Mouse (Mus musculus) intestine, embryonic 14.5 days (tissue): ENCODE data around the gene Dlat. TPM values are rescaled to one million over a fixed set of nuclear protein-coding genes. Genes with fewer than 3 reads are reported as not detected.
A peak's percentile ranks its signal among the peaks of the same experiment; 100 is the strongest.
"Not testable (repeated sequence)": the region's sequence is repeated elsewhere in the genome, so short reads cannot be mapped to it uniquely, and the experiment has no call there.

ENCODE experiments used
- ATAC-seq: fragments of 200-750 bp; cut with Nextera tagmentation; replicated peaks from 2 replicates; pipeline ENCODE4 v1.8.0; 2017; ENCODE audit warnings: low read depth, moderate number of reproducible peaks, moderate TSS enrichment, moderate library complexity; ENCODE audit not compliant: low FRiP score, low TSS enrichment
- DNase-seq: peaks from one replicate; pipeline ENCODE4 v3.0.0-alpha.2; 2018; ENCODE audit warnings: low spot score
- H3K27ac ChIP-seq: fragments of 300-500 bp; sonication (generic); 2 replicates; pipeline ENCODE4 v1.5.1; 2014; ENCODE audit warnings: low read depth, mild to moderate bottlenecking, control low read depth
- H3K27me3 ChIP-seq: fragments of 300-500 bp; sonication (generic); replicated peaks from 2 replicates; pipeline ENCODE4 v1.6.1; 2014; ENCODE audit warnings: low read length, control low read depth; ENCODE audit not compliant: control insufficient read depth, insufficient read depth
- H3K36me3 ChIP-seq: fragments of 300-500 bp; sonication (generic); 2 replicates; pipeline ENCODE4 v1.6.1; 2014; ENCODE audit warnings: low read length, control low read depth; ENCODE audit not compliant: control insufficient read depth, insufficient read depth
- H3K4me1 ChIP-seq: fragments of 300-500 bp; sonication (generic); replicated peaks from 2 replicates; pipeline ENCODE4 v1.6.1; 2014; ENCODE audit warnings: low read length, control low read depth, mixed read lengths; ENCODE audit not compliant: control insufficient read depth, insufficient read depth
- H3K4me2 ChIP-seq: fragments of 300-500 bp; sonication (generic); 2 replicates; pipeline ENCODE4 v1.6.1; 2014; ENCODE audit warnings: low read length
- H3K4me3 ChIP-seq: fragments of 300-500 bp; sonication (generic); 2 replicates; pipeline ENCODE4 v1.5.1; 2014; ENCODE audit warnings: low read depth, low read length, control low read depth, mixed read lengths
- H3K9ac ChIP-seq: fragments of 300-500 bp; sonication (generic); 2 replicates; pipeline ENCODE4 v1.6.1; 2014; ENCODE audit warnings: mild to moderate bottlenecking, low read length
- H3K9me3 ChIP-seq: fragments of 300-500 bp; sonication (generic); 2 replicates; pipeline ENCODE4 v1.6.1; 2016; ENCODE audit warnings: low read length, control low read depth; ENCODE audit not compliant: control insufficient read depth
- WGBS: fragments of 180-500 bp; shearing (Covaris S2); extraction: QIAGEN DNeasy Blood & Tissue Kit; methylation state at CpG from one replicate; pipeline ENCODE4 v1.1.7; 2014; 5-methylcytosine and 5-hydroxymethylcytosine counted together
- polyA plus RNA-seq: library from polyadenylated mRNA; unstranded; fragments of >200 nt; fragmentation: Nextera tagmentation; extraction: Ambion mirVana; gene quantifications from 2 replicates; pipeline ENCODE4 v1.2.1, GENCODE M21; 2014

The Dlat gene
- polyA plus RNA-seq, 1 experiment from 2014 or later: 60.9 TPM

- DNase-seq (no peak), ATAC-seq (no peak)
- no peak overlapping the region for H3K9ac ChIP-seq
- H3K36me3 ChIP-seq: peaks cover 53% of the 10 kb centered on the region
- no peak overlapping the region for H3K4me2 ChIP-seq
- H3K27ac ChIP-seq: no peak overlapping the region
- no peaks in the 10 kb centered on the region for H3K9me3 ChIP-seq
- no peaks in the 10 kb centered on the region for H3K27me3 ChIP-seq
- 94% methylated on average over 11 of the region's 11 CpGs for WGBS
- no peaks in the 10 kb centered on the region for H3K4me1 ChIP-seq
- no peak overlapping the region for H3K4me3 ChIP-seq
Observed at GRCm38 (mm10) chr9:50634270-50634669, 25.3 kb downstream of the Dlat start.

DNA sequence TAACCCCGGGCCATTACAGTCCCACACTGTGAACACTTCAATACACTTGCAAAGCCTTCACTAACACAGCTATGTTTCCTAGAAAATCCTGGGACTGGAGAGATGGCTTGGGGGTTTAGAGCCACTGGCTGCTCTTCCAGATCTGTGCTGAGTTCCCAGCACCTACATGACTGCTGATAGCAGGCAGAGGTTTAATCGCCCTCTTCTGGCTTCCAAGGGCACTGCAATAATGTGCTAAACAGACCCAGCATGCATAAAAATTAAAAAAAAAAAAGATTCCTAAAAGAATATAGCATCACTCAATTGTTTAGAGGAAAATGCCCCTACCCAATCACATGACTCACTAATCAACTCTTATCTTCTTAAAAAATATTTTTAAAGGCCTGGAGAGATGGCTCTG lies 26.5 kb downstream of the Dlat start:
- Histone ChIP-seq H3K9me3 (no peaks in the 10 kb centered on the region), H3K27me3 (no peaks in the 10 kb centered on the region), H3K4me3 (no peak overlapping the region), H3K27ac (no peak overlapping the region), H3K9ac (no peak overlapping the region), H3K36me3 (peaks cover 44% of the 10 kb centered on the region), H3K4me1 (no peaks in the 10 kb centered on the region), H3K4me2 (no peak overlapping the region)
- ATAC-seq: no peak
- WGBS: 62% methylated on average over 2 of the region's 2 CpGs
- no peak for DNase-seq

DNA sequence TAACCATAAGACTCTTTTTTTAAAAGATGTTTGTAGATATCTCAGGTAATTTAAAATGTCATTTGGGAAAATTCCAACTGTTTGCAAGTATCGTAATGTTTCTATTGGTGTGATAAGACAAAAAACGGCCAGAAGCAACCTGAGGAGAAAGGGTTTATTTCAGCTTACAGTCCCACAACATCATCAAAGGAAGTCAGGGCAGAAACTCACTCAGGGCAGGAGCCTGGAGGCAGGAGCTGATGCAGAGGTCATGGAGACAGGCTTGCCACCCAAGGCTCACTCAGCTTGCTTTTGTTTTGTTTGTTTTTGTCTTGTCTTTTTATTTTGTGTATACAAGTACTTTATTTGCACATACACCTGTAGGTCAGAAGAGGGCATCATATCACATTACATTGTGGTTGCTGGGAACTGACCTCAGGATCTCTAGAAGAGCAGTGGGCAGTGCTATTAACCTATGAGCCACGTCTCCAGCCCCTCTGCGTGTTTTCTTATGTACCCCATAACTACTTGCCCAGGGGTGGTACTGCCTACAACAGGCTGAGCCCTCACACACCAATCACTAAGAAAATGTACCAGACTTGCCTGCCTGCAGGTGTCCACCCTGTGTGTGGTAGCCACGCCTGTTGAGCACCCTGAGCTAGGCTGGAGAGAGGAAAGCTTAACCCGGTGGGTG lies 27.4 kb downstream of the Dlat start:
- Histone ChIP-seq H3K4me1 (no peaks in the 10 kb centered on the region), H3K9me3 (no peaks in the 10 kb centered on the region), H3K36me3 (peaks cover 35% of the 10 kb centered on the region), H3K4me2 (no peak overlapping the region), H3K27ac (no peak overlapping the region), H3K9ac (no peak overlapping the region), H3K4me3 (no peak overlapping the region), H3K27me3 (no peaks in the 10 kb centered on the region)
- 85% methylated on average over 6 of the region's 6 CpGs for WGBS
- ATAC-seq (peak; percentile 23; the same call in 1 of the 2 replicates), DNase-seq (no peak)

DNA sequence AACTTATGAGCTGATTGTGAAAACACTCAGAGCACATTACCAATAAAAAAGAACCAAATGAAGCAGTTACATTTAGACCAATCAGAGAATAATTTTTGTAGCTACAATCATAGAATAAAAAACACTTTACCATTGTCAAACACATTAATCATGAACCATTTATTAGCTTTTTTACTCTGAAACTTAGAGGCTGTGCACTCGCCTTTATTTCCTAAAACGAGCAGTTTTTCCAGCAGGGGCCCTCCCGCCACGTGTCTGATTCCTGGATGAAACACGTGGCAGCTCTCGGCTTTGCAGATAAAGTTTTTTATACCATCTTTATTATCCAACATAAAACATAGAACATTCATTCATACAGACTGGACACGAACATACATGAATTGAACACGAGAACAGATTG lies 28.7 kb downstream of the Dlat start:
- not testable (repeated sequence) for H3K9ac ChIP-seq, DNase-seq, H3K4me2 ChIP-seq, H3K4me1 ChIP-seq, H3K27me3 ChIP-seq, ATAC-seq, H3K9me3 ChIP-seq, H3K27ac ChIP-seq, H3K4me3 ChIP-seq
- 93% methylated on average over 6 of the region's 8 CpGs for WGBS
- H3K36me3 ChIP-seq: peaks cover 24% of the 10 kb centered on the region

DNA sequence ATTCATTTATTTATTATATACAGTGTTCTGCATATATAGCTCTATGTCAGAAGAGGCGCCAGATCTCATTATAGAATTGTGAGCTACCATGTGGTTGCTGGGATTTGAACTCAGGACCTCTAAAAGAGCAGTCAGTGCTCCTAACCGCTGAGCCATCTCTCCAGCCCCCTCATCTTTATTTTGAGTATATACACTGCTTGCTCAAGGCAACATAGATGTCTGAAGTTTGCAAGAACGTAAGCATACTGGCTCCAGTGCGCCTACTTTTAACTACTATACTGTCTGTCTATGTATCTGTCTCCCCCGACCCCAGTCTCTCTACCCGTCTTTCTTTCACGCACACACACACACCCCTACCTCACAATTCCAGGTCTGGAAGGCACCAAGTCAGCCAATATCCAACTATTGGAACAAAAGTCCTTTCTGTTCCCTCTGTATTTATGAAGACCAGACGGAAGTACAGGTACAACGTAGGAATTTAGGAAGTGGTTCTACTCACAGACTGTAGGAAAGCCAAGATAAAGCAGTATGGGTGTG lies 41.7 kb downstream of the Dlat start:
- Histone ChIP-seq H3K27me3 (no peaks in the 10 kb centered on the region), H3K9me3 (no peaks in the 10 kb centered on the region), H3K4me2 (peak overlapping the region; percentile 80), H3K27ac (no peak overlapping the region), H3K36me3 (peaks cover 29% of the 10 kb centered on the region), H3K9ac (no peak overlapping the region), H3K4me1 (peaks cover 8% of the 10 kb centered on the region; the same call in 1 of the 2 replicates), H3K4me3 (peak overlapping the region; percentile 99)
- 63% methylated on average over 9 of the region's 9 CpGs for WGBS
- DNase-seq (no peak), ATAC-seq (no peak)

- peak within 1 kb of the TSS; percentile 89 for H3K9ac ChIP-seq
- H3K9me3 ChIP-seq: no peaks in the 10 kb centered on the region
- H3K27ac ChIP-seq: peak within 1 kb of the TSS; percentile 96
- ATAC-seq (peak; percentile 98), DNase-seq (peak; percentile 98)
- H3K36me3 ChIP-seq: peaks cover 38% of the 10 kb centered on the region
- peak within 1 kb of the TSS; percentile 99 for H3K4me3 ChIP-seq
- under 1% methylated on average over 80 of the region's 81 CpGs for WGBS
- peak within 1 kb of the TSS; percentile 80 for H3K4me2 ChIP-seq
- H3K4me1 ChIP-seq: peaks cover 8% of the 10 kb centered on the region; the same call in 1 of the 2 replicates
- H3K27me3 ChIP-seq: no peaks in the 10 kb centered on the region
Observed at GRCm38 (mm10) chr9:50616766-50617603, 42.6 kb downstream of the Dlat start, which contains the start of the genes Pih1d2 and Nkapd1. TSS of gene Pih1d2 (plus strand) at chr9:50617321. TSS of gene Nkapd1 (minus strand) at chr9:50617464.

DNA sequence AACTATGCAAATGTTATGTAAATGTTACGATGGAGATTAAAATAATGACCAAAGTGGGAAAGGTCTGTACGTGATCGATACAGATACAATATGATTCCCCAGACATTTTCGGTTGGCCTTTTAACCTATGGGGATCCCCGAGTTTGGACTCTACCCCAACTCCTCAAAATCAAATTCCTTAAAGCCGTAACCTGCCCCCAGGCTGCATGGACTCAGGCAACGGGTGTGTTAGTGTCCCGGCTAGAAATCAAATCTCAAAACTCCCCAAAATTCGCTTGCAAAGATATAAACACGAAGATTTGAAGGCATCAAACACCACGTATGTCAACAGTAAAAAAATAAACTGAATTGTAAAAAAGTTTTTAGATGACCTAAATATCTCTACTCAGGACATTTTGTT lies 43.4 kb downstream of the Dlat start:
- Histone ChIP-seq H3K27ac (peak overlapping the region; percentile 96; the same call in 1 of the 2 replicates), H3K36me3 (peaks cover 44% of the 10 kb centered on the region), H3K27me3 (no peaks in the 10 kb centered on the region), H3K4me3 (peak overlapping the region; percentile 99), H3K9me3 (no peaks in the 10 kb centered on the region), H3K4me1 (peaks cover 8% of the 10 kb centered on the region; the same call in 1 of the 2 replicates), H3K9ac (peak overlapping the region; percentile 89), H3K4me2 (peak overlapping the region; percentile 80)
- WGBS: 36% methylated on average over 11 of the region's 11 CpGs
- DNase-seq (no peak), ATAC-seq (no peak)

- H3K27ac ChIP-seq: no peak overlapping the region
- peaks cover 84% of the 10 kb centered on the region for H3K36me3 ChIP-seq
- H3K4me3 ChIP-seq: no peak overlapping the region
- H3K4me2 ChIP-seq: no peak overlapping the region
- H3K27me3 ChIP-seq: no peaks in the 10 kb centered on the region
- H3K4me1 ChIP-seq: peaks cover 8% of the 10 kb centered on the region; the same call in 1 of the 2 replicates
- DNase-seq (no peak), ATAC-seq (no peak)
- WGBS: 88% methylated on average over 4 of the region's 4 CpGs
- no peak overlapping the region for H3K9ac ChIP-seq
- no peaks in the 10 kb centered on the region for H3K9me3 ChIP-seq
Observed at GRCm38 (mm10) chr9:50612115-50612514, 47.5 kb downstream of the Dlat start.
